Mouse (Mus musculus): ENCODE data around the gene Mpp2. TPM values are rescaled to one million over a fixed set of nuclear protein-coding genes. Genes with fewer than 3 reads are reported as not detected.

Gene Mpp2
- total and polyA plus RNA-seq, 2 experiments from 2014 or later = 33.9 to 68.4 TPM

GRCm38 (mm10) chr11:102037789-102038188 is 50.5 kb downstream of the Mpp2 start:
- H3K27me3 ChIP-seq (ENCODE audit: insufficient read depth, low read length) = no peaks in the 10 kb centered on the region
- H3K9me3 ChIP-seq (ENCODE audit: low read length) = no peaks in the 10 kb centered on the region
- no peak overlapping the region for H3K27ac ChIP-seq (ENCODE audit: low read depth, low read length)
- 84% methylated on average over 6 of the region's 6 CpGs for WGBS
- DNase-seq (ENCODE audit: low spot score) = no peak
- TF ChIP-seq CTCF (IDR thresholded peaks at IDR 0.05) = no peak
- no peak overlapping the region for H3K4me2 ChIP-seq (ENCODE audit: low read depth, low read length, poor library complexity, severe bottlenecking)
- no peak for ATAC-seq (ENCODE audit: low FRiP score)
- no peaks in the 10 kb centered on the region for H3K4me1 ChIP-seq (ENCODE audit: insufficient read depth, low read length)
- H3K4me3 ChIP-seq (ENCODE audit: low read depth, low read length) = no peak overlapping the region
- H3K9ac ChIP-seq (replicated peaks; ENCODE audit: low read length, poor library complexity, severe bottlenecking) = no peak overlapping the region
- no peaks in the 10 kb centered on the region for H3K36me3 ChIP-seq (ENCODE audit: insufficient read depth, low read length)

- WGBS = 78% methylated on average over 7 of the region's 7 CpGs
- no peak overlapping the region for H3K4me3 ChIP-seq (ENCODE audit: low read depth, low read length)
- H3K27me3 ChIP-seq (ENCODE audit: insufficient read depth, low read length) = no peaks in the 10 kb centered on the region
- no peaks in the 10 kb centered on the region for H3K4me1 ChIP-seq (ENCODE audit: insufficient read depth, low read length)
- H3K9me3 ChIP-seq (ENCODE audit: low read length) = no peaks in the 10 kb centered on the region
- H3K27ac ChIP-seq (ENCODE audit: low read depth, low read length) = no peak overlapping the region
- ATAC-seq (ENCODE audit: low FRiP score) (no peak), DNase-seq (ENCODE audit: low spot score) (no peak)
- no peak overlapping the region for H3K9ac ChIP-seq (replicated peaks; ENCODE audit: low read length, poor library complexity, severe bottlenecking)
- no peak overlapping the region for H3K4me2 ChIP-seq (ENCODE audit: low read depth, low read length, poor library complexity, severe bottlenecking)
- no peak for TF ChIP-seq CTCF (IDR thresholded peaks at IDR 0.05)
- H3K36me3 ChIP-seq (ENCODE audit: insufficient read depth, low read length) = no peaks in the 10 kb centered on the region
Observed at GRCm38 (mm10) chr11:102036336-102036735, 52.0 kb downstream of the Mpp2 start.

- ATAC-seq (ENCODE audit: low FRiP score) = no peak
- H3K27ac ChIP-seq (ENCODE audit: low read depth, low read length) = no peak overlapping the region
- no peak for DNase-seq (ENCODE audit: low spot score)
- no peaks in the 10 kb centered on the region for H3K4me1 ChIP-seq (ENCODE audit: insufficient read depth, low read length)
- H3K9me3 ChIP-seq (ENCODE audit: low read length) = no peaks in the 10 kb centered on the region
- H3K4me2 ChIP-seq (ENCODE audit: low read depth, low read length, poor library complexity, severe bottlenecking) = no peak overlapping the region
- no peak overlapping the region for H3K4me3 ChIP-seq (ENCODE audit: low read depth, low read length)
- 80% methylated on average over 5 of the region's 5 CpGs for WGBS
- no peaks in the 10 kb centered on the region for H3K36me3 ChIP-seq (ENCODE audit: insufficient read depth, low read length)
- no peak overlapping the region for H3K9ac ChIP-seq (replicated peaks; ENCODE audit: low read length, poor library complexity, severe bottlenecking)
- no peak for TF ChIP-seq CTCF (IDR thresholded peaks at IDR 0.05)
- H3K27me3 ChIP-seq (ENCODE audit: insufficient read depth, low read length) = no peaks in the 10 kb centered on the region
Observed at GRCm38 (mm10) chr11:102035456-102035960, 52.8 kb downstream of the Mpp2 start.

- Histone ChIP-seq H3K9me3 (ENCODE audit: low read length) (no peaks in the 10 kb centered on the region), H3K9ac (replicated peaks; ENCODE audit: low read length, poor library complexity, severe bottlenecking) (no peak overlapping the region), H3K4me2 (ENCODE audit: low read depth, low read length, poor library complexity, severe bottlenecking) (no peak overlapping the region), H3K4me3 (ENCODE audit: low read depth, low read length) (no peak overlapping the region), H3K27ac (ENCODE audit: low read depth, low read length) (no peak overlapping the region), H3K27me3 (ENCODE audit: insufficient read depth, low read length) (no peaks in the 10 kb centered on the region), H3K36me3 (ENCODE audit: insufficient read depth, low read length) (no peaks in the 10 kb centered on the region), H3K4me1 (ENCODE audit: insufficient read depth, low read length) (no peaks in the 10 kb centered on the region)
- WGBS = 49% methylated on average over 8 of the region's 8 CpGs
- peak; percentile 70 for DNase-seq (ENCODE audit: low spot score)
- no peak for TF ChIP-seq CTCF (IDR thresholded peaks at IDR 0.05)
- ATAC-seq (ENCODE audit: low FRiP score) = no peak
Observed at GRCm38 (mm10) chr11:102034887-102035286, 53.4 kb downstream of the Mpp2 start.

DNA sequence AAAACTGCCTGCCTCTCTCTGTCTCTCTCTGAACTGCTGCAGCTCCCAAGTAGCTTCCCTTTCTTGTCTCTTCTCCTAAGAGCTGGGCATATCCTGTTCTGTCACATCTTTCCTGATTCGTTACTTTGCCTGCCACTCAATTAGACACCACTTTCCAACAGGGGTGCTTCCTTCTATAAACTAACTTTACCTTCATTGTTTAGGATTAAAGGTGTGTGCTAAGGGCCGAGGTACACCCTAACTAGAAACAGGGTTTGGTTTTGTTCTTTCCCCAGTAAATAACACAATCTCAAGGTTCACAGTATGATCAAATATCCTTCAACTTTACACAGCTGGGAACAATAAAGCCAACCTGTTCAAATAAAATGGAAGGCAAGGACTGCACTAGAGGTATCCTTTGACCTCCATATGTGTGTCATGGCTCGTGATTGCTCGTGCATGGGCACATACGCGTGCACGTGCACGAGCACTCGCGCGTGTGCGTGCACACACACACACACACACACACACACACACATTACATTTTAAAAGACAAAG is 55.2 kb downstream of the Mpp2 start:
- Histone ChIP-seq H3K9me3 (ENCODE audit: low read length) (no peaks in the 10 kb centered on the region), H3K4me2 (ENCODE audit: low read depth, low read length, poor library complexity, severe bottlenecking) (no peak overlapping the region), H3K4me3 (ENCODE audit: low read depth, low read length) (no peak overlapping the region), H3K36me3 (ENCODE audit: insufficient read depth, low read length) (no peaks in the 10 kb centered on the region), H3K4me1 (ENCODE audit: insufficient read depth, low read length) (no peaks in the 10 kb centered on the region), H3K9ac (replicated peaks; ENCODE audit: low read length, poor library complexity, severe bottlenecking) (no peak overlapping the region), H3K27me3 (ENCODE audit: insufficient read depth, low read length) (no peaks in the 10 kb centered on the region), H3K27ac (ENCODE audit: low read depth, low read length) (no peak overlapping the region)
- ATAC-seq (ENCODE audit: low FRiP score) (no peak), DNase-seq (ENCODE audit: low spot score) (no peak)
- WGBS = 94% methylated on average over 12 of the region's 12 CpGs
- no peak for TF ChIP-seq CTCF (IDR thresholded peaks at IDR 0.05)

- Histone ChIP-seq H3K27ac (ENCODE audit: low read depth, low read length) (no peak overlapping the region), H3K4me2 (ENCODE audit: low read depth, low read length, poor library complexity, severe bottlenecking) (no peak overlapping the region), H3K27me3 (ENCODE audit: insufficient read depth, low read length) (no peaks in the 10 kb centered on the region), H3K9me3 (ENCODE audit: low read length) (no peaks in the 10 kb centered on the region), H3K36me3 (ENCODE audit: insufficient read depth, low read length) (no peaks in the 10 kb centered on the region), H3K4me3 (ENCODE audit: low read depth, low read length) (no peak overlapping the region), H3K9ac (replicated peaks; ENCODE audit: low read length, poor library complexity, severe bottlenecking) (no peak overlapping the region), H3K4me1 (ENCODE audit: insufficient read depth, low read length) (no peaks in the 10 kb centered on the region)
- 65% methylated on average over 7 of the region's 7 CpGs for WGBS
- DNase-seq (ENCODE audit: low spot score) = peak; percentile 64
- TF ChIP-seq CTCF (IDR thresholded peaks at IDR 0.05) = no peak
- ATAC-seq (ENCODE audit: low FRiP score) = no peak
Observed at GRCm38 (mm10) chr11:102031149-102031548, 57.2 kb downstream of the Mpp2 start.
